8 mouse cellular contexts compared by ENCODE assay signal in the genomic region with DNA sequence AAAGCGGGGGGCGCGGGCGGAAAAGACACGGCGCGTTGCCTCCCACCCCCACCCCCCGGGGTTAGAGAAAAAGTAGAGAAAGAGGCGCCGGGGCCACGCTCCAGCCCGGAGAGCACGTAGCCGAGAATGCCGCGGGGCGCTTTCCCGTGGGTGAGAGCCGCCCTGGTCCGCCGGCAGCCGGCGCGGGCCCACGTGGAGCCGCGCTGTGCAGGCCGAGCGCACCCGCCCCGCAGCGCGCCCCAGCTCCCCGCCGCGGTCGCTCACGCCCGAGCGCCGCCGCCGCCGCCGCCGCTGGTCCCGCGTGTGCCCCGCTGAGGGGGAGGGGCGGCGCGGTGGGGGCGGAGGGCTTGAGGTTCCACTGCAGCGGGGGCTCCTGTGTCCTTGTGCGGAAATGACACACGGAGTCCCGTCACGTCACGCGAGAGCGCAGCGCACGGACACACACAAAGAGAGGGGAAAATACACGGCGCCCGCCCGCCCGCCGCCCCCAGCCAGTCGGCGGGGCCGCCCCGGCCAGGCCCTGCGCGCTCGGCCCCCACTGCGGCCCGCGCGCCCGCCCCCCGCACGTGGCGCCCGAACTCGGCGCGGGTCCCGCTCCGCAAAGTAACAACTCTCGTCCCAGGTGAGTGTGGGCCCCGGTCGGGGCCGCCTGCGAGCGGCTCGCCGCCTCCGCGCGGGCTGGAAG. TPM values are rescaled to one million over a fixed set of nuclear protein-coding genes. Genes with fewer than 3 reads are reported as not detected.
DNase-seq lines count a peak whose midpoint lies in the region; ATAC-seq and TF ChIP-seq lines count a peak whose summit lies in the region.

Gene Bend3 (plus strand): TSS at position 81 of the 685 bp plus-strand sequence.

- H3K4me2 ChIP-seq in CH12.LX (ENCODE audit: insufficient read depth, low read depth, poor library complexity, severe bottlenecking), result peak within 1 kb of the TSS; percentile 69
- H3K4me2 ChIP-seq in forebrain, embryonic 14.5 days (ENCODE audit: low read length), result peak within 1 kb of the TSS; percentile 93
- peak within 1 kb of the TSS; percentile 85 for H3K4me2 ChIP-seq in lung, embryonic 15.5 days

- intact Hi-C loops in heart, postnatal 25 days (cut with DNase I), result loop anchor here (2.0 kb wide), 1 partner anchor 22 kb away; no protein-coding TSS in a partner anchor

- in situ Hi-C loops in CH12.LX (cut with MboI; ENCODE audit: low pct_ligation_motif_present, low pct_unique_long_range_greater_than_20kb, low sequenced_read_pairs), result no loop called here

- H3K36me3 ChIP-seq in CH12.LX (replicated peaks in 1 of 2; ENCODE audit: control insufficient read depth in 1 of 2, insufficient read depth in 1 of 2, low read length in 1 of 2), result no peaks in the 10 kb centered on the region
- no peaks in the 10 kb centered on the region for H3K36me3 ChIP-seq in forebrain, embryonic 14.5 days (ENCODE audit: control insufficient read depth, insufficient read depth, low read length)
- no peaks in the 10 kb centered on the region for H3K36me3 ChIP-seq in lung, embryonic 15.5 days

- ATAC-seq in forebrain, embryonic 14.5 days, result peak; percentile 63
- peak; percentile 56 for ATAC-seq in lung, embryonic 15.5 days (ENCODE audit: borderline replicate concordance, extremely low read depth, low FRiP score, low TSS enrichment)

- H3K4me1 ChIP-seq in CH12.LX (ENCODE audit: control insufficient read depth in 1 of 2, insufficient read depth in 2 of 2), result peaks cover 9 to 51% of the 10 kb centered on the region in 2 experiments
- H3K4me1 ChIP-seq in brown adipose tissue, adult 24 weeks (ENCODE audit: control insufficient read depth, insufficient read depth, insufficient read length, low read length), result peaks cover 6% of the 10 kb centered on the region; the same call in 1 of the 2 replicates
- H3K4me1 ChIP-seq in forebrain, embryonic 14.5 days (ENCODE audit: control insufficient read depth, insufficient read depth, low read length), result peaks cover 27% of the 10 kb centered on the region
- peaks cover 38% of the 10 kb centered on the region for H3K4me1 ChIP-seq in lung, embryonic 15.5 days

- peak within 1 kb of the TSS; percentile 99 for H3K9ac ChIP-seq in CH12.LX (ENCODE audit: insufficient read depth, low read depth)
- peak within 1 kb of the TSS; percentile 97 for H3K9ac ChIP-seq in forebrain, embryonic 14.5 days (ENCODE audit: low read length)
- peak within 1 kb of the TSS; percentile 96 for H3K9ac ChIP-seq in lung, embryonic 15.5 days

- TF ChIP-seq EP300 in CH12.LX (IDR thresholded peaks at IDR 0.05; ENCODE audit: low read length), result no peak

- H3K4me3 ChIP-seq in CH12.LX (replicated peaks in 1 of 3; ENCODE audit: low read depth in 2 of 3, low read length in 2 of 3, poor library complexity in 1 of 3), result peak within 1 kb of the TSS; percentile 62 to 99 (median 85)
- H3K4me3 ChIP-seq in brown adipose tissue, adult 24 weeks (ENCODE audit: insufficient read depth, low read depth, low read length), result peak within 1 kb of the TSS; percentile 93
- peak within 1 kb of the TSS; percentile 74 for H3K4me3 ChIP-seq in forebrain, embryonic 14.5 days (ENCODE audit: low read depth, low read length)
- peak within 1 kb of the TSS; percentile 91 for H3K4me3 ChIP-seq in lung, embryonic 15.5 days

- TF ChIP-seq RAD21 in CH12.LX (IDR thresholded peaks at IDR 0.05; ENCODE audit: low read depth, low read length), result no peak

- WGBS in forebrain, embryonic 14.5 days, result under 1% methylated on average over 55 of the region's 101 CpGs
- WGBS in lung, embryonic 15.5 days, result under 1% methylated on average over 64 of the region's 101 CpGs

- DNase-seq in CH12.LX (ENCODE audit: extremely low read depth), result no peak
- DNase-seq in forebrain, embryonic 14.5 days (ENCODE audit: low spot score), result peak; percentile 73
- peak; percentile 16 for DNase-seq in heart, postnatal 25 days (ENCODE audit: low spot score)
- DNase-seq in layer of hippocampus, adult 9-11 months, result peak; percentile 59
- DNase-seq in ovary, postnatal 14 days (ENCODE audit: low spot score), result peak; percentile 38
- DNase-seq in thymus, postnatal 25 days, result peak; percentile 69

- dilution Hi-C loops in CH12.LX (cut with MboI; ENCODE audit: extremely low pct_ligation_motif_present, extremely low pct_unique_long_range_greater_than_20kb, low sequenced_read_pairs), result no loop called here

- peaks cover 32% of the 10 kb centered on the region; the same call in 1 of the 2 replicates for H3K79me2 ChIP-seq in CH12.LX (replicated peaks; ENCODE audit: control insufficient read depth, extremely low read depth, insufficient read depth, poor library complexity, severe bottlenecking)

- TF ChIP-seq POLR2A in CH12.LX (IDR thresholded peaks at IDR 0.05; ENCODE audit: low read depth, low read length), result no peak; the same call in 1 of the 2 replicates

- no peak for TF ChIP-seq CTCF in CH12.LX (conservative IDR thresholded peaks at IDR 0.05 in 1 of 2, IDR thresholded peaks at IDR 0.05 in 1 of 2; ENCODE audit: low read depth in 2 of 2, low read length in 2 of 2)

- no peaks in the 10 kb centered on the region for H3K9me3 ChIP-seq in CH12.LX (replicated peaks; ENCODE audit: low read length)
- H3K9me3 ChIP-seq in forebrain, embryonic 14.5 days (replicated peaks; ENCODE audit: control insufficient read depth, low read length), result no peaks in the 10 kb centered on the region
- no peaks in the 10 kb centered on the region for H3K9me3 ChIP-seq in lung, embryonic 15.5 days

- no peaks in the 10 kb centered on the region for H3K27me3 ChIP-seq in CH12.LX (replicated peaks)
- H3K27me3 ChIP-seq in forebrain, embryonic 14.5 days (replicated peaks; ENCODE audit: control insufficient read depth, insufficient read depth, low read length), result no peaks in the 10 kb centered on the region
- no peaks in the 10 kb centered on the region for H3K27me3 ChIP-seq in lung, embryonic 15.5 days

- H3K27ac ChIP-seq in CH12.LX (ENCODE audit: insufficient read depth, low read depth), result peak within 1 kb of the TSS; percentile 88
- peak within 1 kb of the TSS; percentile 69 for H3K27ac ChIP-seq in brown adipose tissue, adult 24 weeks (replicated peaks; ENCODE audit: low read depth, low read length)
- peak within 1 kb of the TSS; percentile 98 for H3K27ac ChIP-seq in forebrain, embryonic 14.5 days (ENCODE audit: low read depth, low read length)
- peak within 1 kb of the TSS; percentile 97 for H3K27ac ChIP-seq in lung, embryonic 15.5 days

TF ChIP-seq in CH12.LX, 34 proteins besides CTCF, POLR2A, EP300 and RAD21:
- TF ChIP-seq IRF4 (IDR thresholded peaks at IDR 0.05; ENCODE audit: low read depth, low read length) (no peak), MXI1 (IDR thresholded peaks at IDR 0.05; ENCODE audit: low read depth, low read length) (peak; percentile 27; the same call in 1 of the 2 replicates), GABPA (IDR thresholded peaks at IDR 0.05; ENCODE audit: insufficient replicate concordance, low read depth, low read length) (no peak), ETS1 (conservative IDR thresholded peaks at IDR 0.05; ENCODE audit: low read depth, low read length) (no peak), JUND (conservative IDR thresholded peaks at IDR 0.05; ENCODE audit: low read depth, low read length) (no peak), MEF2A (IDR thresholded peaks at IDR 0.05; ENCODE audit: borderline replicate concordance, low read depth, low read length) (no peak), CHD2 (IDR thresholded peaks at IDR 0.05; ENCODE audit: low read length) (peak; percentile 73), TCF12 (IDR thresholded peaks at IDR 0.05; ENCODE audit: low read depth, low read length) (no peak), BHLHE40 (IDR thresholded peaks at IDR 0.05; ENCODE audit: low read depth, low read length) (peak; percentile 48; the same call in 1 of the 2 replicates), CHD1 (IDR thresholded peaks at IDR 0.05; ENCODE audit: low read depth, low read length) (no peak), TBP (conservative IDR thresholded peaks at IDR 0.05; ENCODE audit: low read depth, low read length) (no peak), E2F4 (IDR thresholded peaks at IDR 0.05; ENCODE audit: insufficient replicate concordance, low read depth, low read length) (no peak), KAT2A (IDR thresholded peaks at IDR 0.05; ENCODE audit: insufficient replicate concordance, low read length) (no peak), ZC3H11A (IDR thresholded peaks at IDR 0.05; ENCODE audit: low read depth, low read length) (no peak), USF1 (IDR thresholded peaks at IDR 0.05; ENCODE audit: low read depth, low read length) (no peak), JUN (IDR thresholded peaks at IDR 0.05; ENCODE audit: insufficient read depth, low read depth, low read length) (no peak), UBTF (IDR thresholded peaks at IDR 0.05; ENCODE audit: low read depth, low read length) (no peak), MYC (IDR thresholded peaks at IDR 0.05; ENCODE audit: low read depth, low read length) (no peak), MAX (IDR thresholded peaks at IDR 0.05; ENCODE audit: low read length) (0 out of 2 replicates have a peak, but pooled peaks have one; percentile 6), POLR2AphosphoS2 (IDR thresholded peaks at IDR 0.05; ENCODE audit: low read depth, low read length) (0 out of 2 replicates have a peak, but pooled peaks have one; percentile 4), NRF1 (IDR thresholded peaks at IDR 0.05; ENCODE audit: low read depth, low read length) (no peak)
TF ChIP-seq in CH12.LX: peak in this region for 5.

RNA-seq across cellular contexts. Expression of gene Bend3, which starts in this region (rescaled TPM):
- 8.7 and 11.8 TPM in 2 replicates for total RNA-seq in CH12.LX (2012; rRNA removed)
- 6.5 and 7.4 TPM in 2 replicates for total RNA-seq in CH12.LX (2014; rRNA removed)
- polyA plus RNA-seq in CH12.LX (2012; ENCODE audit: insufficient read length, low read depth), result 14.8 and 18.9 TPM in 2 replicates
- polyA plus RNA-seq in brown adipose tissue, adult 24 weeks (2012; ENCODE audit: insufficient read depth, insufficient read length, missing spikeins), result 1.0 and 2.6 TPM in 2 replicates
- 2.8 and 3.2 TPM in 2 replicates for polyA plus RNA-seq in forebrain, embryonic 14.5 days (2014; fragmentation: Nextera tagmentation; extraction: Ambion mirVana)
- total RNA-seq in heart, postnatal 25 days (2021), result 1 to 10 TPM; 5.5 to 5.9 TPM
- polyA plus RNA-seq in lung, embryonic 15.5 days (2015; fragmentation: Nextera tagmentation; extraction: Ambion mirVana), result 4.0 and 4.3 TPM in 2 replicates
